Mouse (Mus musculus): ENCODE data around the gene Ctnna2. TPM values are rescaled to one million over a fixed set of nuclear protein-coding genes. Genes with fewer than 3 reads are reported as not detected.

Gene Ctnna2
- total RNA-seq, 2 experiments from 2014 or later: 0.33 to 0.50 TPM

- DNase-seq: no peak
These were observed 859.0 kb downstream of the Ctnna2 start for GRCm38 (mm10) chr6:77120510-77120909.

GRCm38 (mm10) chr6:77109095-77109945, 870.2 kb downstream of the Ctnna2 start:
- no peak for DNase-seq

GRCm38 (mm10) chr6:77101047-77101446, 878.5 kb downstream of the Ctnna2 start:
- no peak for DNase-seq

GRCm38 (mm10) chr6:77098540-77098939, 881.0 kb downstream of the Ctnna2 start:
- no peak for DNase-seq

GRCm38 (mm10) chr6:77075396-77076376, 903.8 kb downstream of the Ctnna2 start:
- DNase-seq: no peak

- DNase-seq: no peak
These were observed 909.9 kb downstream of the Ctnna2 start for GRCm38 (mm10) chr6:77069595-77069994.

GRCm38 (mm10) chr6:77050690-77051089, 928.8 kb downstream of the Ctnna2 start:
- DNase-seq: no peak

GRCm38 (mm10) chr6:77050193-77050592, 929.3 kb downstream of the Ctnna2 start:
- DNase-seq: no peak

GRCm38 (mm10) chr6:77047568-77047967, 931.9 kb downstream of the Ctnna2 start:
- no peak for DNase-seq

GRCm38 (mm10) chr6:77025066-77025465, 954.4 kb downstream of the Ctnna2 start:
- no peak for DNase-seq

GRCm38 (mm10) chr6:77013194-77013593, 966.3 kb downstream of the Ctnna2 start:
- DNase-seq: no peak

- DNase-seq: no peak
These were observed 968.5 kb downstream of the Ctnna2 start for GRCm38 (mm10) chr6:77011001-77011400.

- DNase-seq: no peak
These were observed 987.4 kb downstream of the Ctnna2 start for GRCm38 (mm10) chr6:76992128-76992527.

GRCm38 (mm10) chr6:76984773-76985172, 994.7 kb downstream of the Ctnna2 start:
- DNase-seq: no peak

- no peak for DNase-seq
These were observed 997.8 kb downstream of the Ctnna2 start for GRCm38 (mm10) chr6:76981651-76982050.

GRCm38 (mm10) chr6:76979247-76979850, 1000.1 kb downstream of the Ctnna2 start:
- DNase-seq: no peak

GRCm38 (mm10) chr6:76977817-76978216, 1001.7 kb downstream of the Ctnna2 start:
- no peak for DNase-seq

GRCm38 (mm10) chr6:76974297-76974696, 1005.2 kb downstream of the Ctnna2 start:
- no peak for DNase-seq

GRCm38 (mm10) chr6:76964998-76965432, 1014.5 kb downstream of the Ctnna2 start:
- no peak for DNase-seq

GRCm38 (mm10) chr6:76908086-76908485, 1071.4 kb downstream of the Ctnna2 start:
- DNase-seq: no peak

- no peak for DNase-seq
These were observed 1082.3 kb downstream of the Ctnna2 start for GRCm38 (mm10) chr6:76897156-76897555.
